Mouse (Mus musculus): ENCODE results near the gene Prc1. TPM values are rescaled to one million over a fixed set of nuclear protein-coding genes. Genes with fewer than 3 reads are reported as not detected.
A peak's percentile ranks its signal among the peaks of the same experiment; 100 is the strongest.

Gene Prc1
- 78.5 and 79.9 TPM in 2 replicates for polyA plus RNA-seq (2012; rRNA removed)
- polyA plus RNA-seq (2014; fragmentation: Nextera tagmentation; extraction: Ambion mirVana) = 109 and 111 TPM in 2 replicates

DNA sequence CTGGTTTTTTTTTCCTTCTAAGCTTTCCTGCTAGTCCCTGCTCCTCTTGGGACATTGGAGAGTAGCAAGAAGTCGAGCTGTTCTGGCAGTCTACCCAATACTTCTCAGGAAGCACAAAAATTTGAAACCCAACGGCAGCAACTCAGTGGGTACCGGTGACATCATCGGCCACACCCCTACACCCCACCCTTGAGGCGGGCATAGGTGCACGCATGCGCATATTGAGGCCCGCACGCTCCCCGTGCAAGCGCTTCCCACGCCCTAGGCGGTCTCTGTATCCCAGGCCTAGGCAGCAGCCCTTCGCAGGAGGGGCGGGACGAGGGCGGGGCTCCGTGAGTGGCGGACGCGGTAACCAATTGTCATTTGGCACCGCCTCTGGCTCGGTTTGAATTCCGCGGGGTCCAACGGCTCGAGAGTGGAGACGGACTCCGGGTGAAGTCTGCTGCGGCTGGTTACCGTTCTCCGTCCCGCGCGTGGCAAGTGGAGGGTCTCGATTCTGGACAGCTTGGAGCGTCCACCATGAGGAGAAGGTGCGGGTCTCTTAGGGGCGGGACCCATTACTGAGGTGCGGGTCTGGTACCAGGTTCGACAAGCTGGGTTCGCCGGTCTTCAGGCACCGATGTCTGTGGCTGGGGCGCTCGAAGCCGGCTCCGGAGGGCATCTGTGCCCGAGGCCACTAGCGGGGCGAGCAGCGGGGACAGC is at the start of gene Prc1:
Gene Prc1, plus strand, starts transcription at position 389 of the 702 bp plus-strand sequence.
- Histone ChIP-seq H3K9me3 (ENCODE audit: control insufficient read depth, low read length) (no peaks in the 10 kb centered on the region), H3K4me2 (replicated peaks; ENCODE audit: low read depth, low read length, severe bottlenecking) (peak within 1 kb of the TSS; percentile 71), H3K4me3 (replicated peaks; ENCODE audit: low read length) (peak within 1 kb of the TSS; percentile 87), H3K9ac (ENCODE audit: low read depth, low read length, severe bottlenecking) (peak within 1 kb of the TSS; percentile 77), H3K36me3 (ENCODE audit: control insufficient read depth, insufficient read depth, low read length) (peaks cover 37% of the 10 kb centered on the region), H3K4me1 (ENCODE audit: control insufficient read depth, insufficient read depth, low read length) (peaks cover 8% of the 10 kb centered on the region), H3K27me3 (ENCODE audit: control insufficient read depth, insufficient read depth, low read length) (no peaks in the 10 kb centered on the region), H3K27ac (replicated peaks; ENCODE audit: low read depth, low read length) (peak within 1 kb of the TSS; percentile 79)
- TF ChIP-seq POLR2A (IDR thresholded peaks at IDR 0.05; ENCODE audit: borderline replicate concordance, extremely low read depth, insufficient read depth, insufficient read length) = peak; percentile 48; the same call in 1 of the 2 replicates
- peak; percentile 99 for DNase-seq (ENCODE audit: low spot score)
- ATAC-seq (ENCODE audit: low FRiP score, low read depth) = peak; percentile 99
- WGBS = under 1% methylated on average over 52 of the region's 52 CpGs

DNA sequence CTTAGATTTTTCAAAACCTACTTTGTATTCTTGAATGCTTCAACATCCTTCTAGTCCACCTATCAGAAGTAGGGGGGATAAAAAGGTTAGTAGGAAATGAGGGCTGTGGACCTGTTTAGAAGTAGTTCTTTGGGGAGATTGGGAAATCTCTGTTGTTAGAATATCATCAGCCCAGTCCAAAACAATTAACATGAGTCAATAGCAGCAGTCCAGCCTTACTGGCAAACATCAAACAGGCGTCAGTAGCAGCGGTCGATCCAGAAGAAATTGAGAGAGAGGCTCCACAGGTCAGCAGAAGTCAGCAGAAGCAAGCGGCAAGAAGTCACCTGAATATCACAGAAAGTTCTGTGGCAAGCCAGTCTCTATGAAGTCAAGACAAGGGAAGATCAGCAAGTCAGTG is 49.4 kb upstream of the Prc1 start:
- no peak for DNase-seq (ENCODE audit: low spot score)
- no peak overlapping the region for H3K9ac ChIP-seq (ENCODE audit: low read depth, low read length, severe bottlenecking)
- H3K4me3 ChIP-seq (replicated peaks; ENCODE audit: low read length) = no peak overlapping the region
- no peak for ATAC-seq (ENCODE audit: low FRiP score, low read depth)
- no peak overlapping the region for H3K27ac ChIP-seq (replicated peaks; ENCODE audit: low read depth, low read length)
- H3K36me3 ChIP-seq (ENCODE audit: control insufficient read depth, insufficient read depth, low read length) = peaks cover 10% of the 10 kb centered on the region; the same call in 1 of the 2 replicates
- no peak for TF ChIP-seq POLR2A (IDR thresholded peaks at IDR 0.05; ENCODE audit: borderline replicate concordance, extremely low read depth, insufficient read depth, insufficient read length)
- H3K4me2 ChIP-seq (replicated peaks; ENCODE audit: low read depth, low read length, severe bottlenecking) = no peak overlapping the region
- 92% methylated on average over 4 of the region's 4 CpGs for WGBS
- H3K9me3 ChIP-seq (ENCODE audit: control insufficient read depth, low read length) = peaks cover 3% of the 10 kb centered on the region; the same call in 1 of the 2 replicates
- H3K4me1 ChIP-seq (ENCODE audit: control insufficient read depth, insufficient read depth, low read length) = no peaks in the 10 kb centered on the region
- no peaks in the 10 kb centered on the region for H3K27me3 ChIP-seq (ENCODE audit: control insufficient read depth, insufficient read depth, low read length)

DNA sequence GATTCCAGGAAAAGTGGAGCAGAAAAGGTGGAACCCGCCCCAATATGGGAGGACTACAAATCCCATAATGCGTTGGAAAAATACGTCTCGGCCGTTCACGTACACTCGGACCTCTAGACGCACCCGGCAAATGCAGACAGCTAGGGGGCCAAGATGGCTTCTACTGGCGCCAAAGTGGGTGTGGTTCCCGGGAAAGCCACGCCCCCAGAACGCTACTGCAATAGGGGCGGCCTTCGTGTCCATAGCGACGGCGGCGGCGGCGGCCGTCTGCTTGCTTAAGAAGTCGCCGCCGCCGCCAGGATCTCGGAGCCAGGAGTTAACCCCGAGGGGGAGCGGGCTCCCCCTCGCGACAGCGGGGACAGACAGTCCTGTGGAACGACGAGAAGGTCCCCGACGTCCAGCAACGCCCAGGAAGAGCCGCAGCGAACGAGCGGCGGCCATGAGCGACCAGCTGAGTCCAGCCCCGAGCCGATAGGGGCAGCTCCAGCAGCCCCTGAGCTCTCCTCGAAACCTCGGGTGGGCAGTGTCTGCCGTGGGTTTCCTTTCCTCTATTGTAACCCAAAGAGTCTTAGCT is 48.0 kb upstream of the Prc1 start, which contains the start of gene Ttll13:
Gene Ttll13, plus strand, starts transcription at position 229 of the 574 bp plus-strand sequence.
- H3K9ac ChIP-seq (ENCODE audit: low read depth, low read length, severe bottlenecking) = peak within 1 kb of the TSS; percentile 54; the same call in 1 of the 2 replicates
- peak; percentile 99 for ATAC-seq (ENCODE audit: low FRiP score, low read depth)
- H3K4me2 ChIP-seq (replicated peaks; ENCODE audit: low read depth, low read length, severe bottlenecking) = peak within 1 kb of the TSS; percentile 63
- no peaks in the 10 kb centered on the region for H3K4me1 ChIP-seq (ENCODE audit: control insufficient read depth, insufficient read depth, low read length)
- no peaks in the 10 kb centered on the region for H3K36me3 ChIP-seq (ENCODE audit: control insufficient read depth, insufficient read depth, low read length)
- DNase-seq (ENCODE audit: low spot score) = peak; percentile 98
- WGBS = under 1% methylated on average over 41 of the region's 48 CpGs
- no peaks in the 10 kb centered on the region for H3K27me3 ChIP-seq (ENCODE audit: control insufficient read depth, insufficient read depth, low read length)
- peak within 1 kb of the TSS; percentile 52 for H3K4me3 ChIP-seq (replicated peaks; ENCODE audit: low read length)
- 0 out of 2 replicates have a peak, but pooled peaks have one; percentile 44 for TF ChIP-seq POLR2A (IDR thresholded peaks at IDR 0.05; ENCODE audit: borderline replicate concordance, extremely low read depth, insufficient read depth, insufficient read length)
- H3K9me3 ChIP-seq (ENCODE audit: control insufficient read depth, low read length) = peaks cover 3% of the 10 kb centered on the region; the same call in 1 of the 2 replicates
- 0 out of 2 replicates have a peak within 1 kb of the TSS, but pooled peaks have one; percentile 53 for H3K27ac ChIP-seq (replicated peaks; ENCODE audit: low read depth, low read length)

GRCm38 (mm10) chr7:80246859-80247258 is 47.4 kb upstream of the Prc1 start:
- H3K9ac ChIP-seq (ENCODE audit: low read depth, low read length, severe bottlenecking) = no peak overlapping the region
- DNase-seq (ENCODE audit: low spot score) = no peak
- no peaks in the 10 kb centered on the region for H3K36me3 ChIP-seq (ENCODE audit: control insufficient read depth, insufficient read depth, low read length)
- no peak for TF ChIP-seq POLR2A (IDR thresholded peaks at IDR 0.05; ENCODE audit: borderline replicate concordance, extremely low read depth, insufficient read depth, insufficient read length)
- peaks cover 3% of the 10 kb centered on the region; the same call in 1 of the 2 replicates for H3K9me3 ChIP-seq (ENCODE audit: control insufficient read depth, low read length)
- peak overlapping the region; percentile 63 for H3K4me2 ChIP-seq (replicated peaks; ENCODE audit: low read depth, low read length, severe bottlenecking)
- no peak overlapping the region for H3K27ac ChIP-seq (replicated peaks; ENCODE audit: low read depth, low read length)
- H3K4me3 ChIP-seq (replicated peaks; ENCODE audit: low read length) = peak overlapping the region; percentile 52
- H3K4me1 ChIP-seq (ENCODE audit: control insufficient read depth, insufficient read depth, low read length) = no peaks in the 10 kb centered on the region
- WGBS = 68% methylated on average over 7 of the region's 7 CpGs
- ATAC-seq (ENCODE audit: low FRiP score, low read depth) = no peak
- H3K27me3 ChIP-seq (ENCODE audit: control insufficient read depth, insufficient read depth, low read length) = no peaks in the 10 kb centered on the region

GRCm38 (mm10) chr7:80252437-80252836 is 41.8 kb upstream of the Prc1 start:
- no peak for DNase-seq (ENCODE audit: low spot score)
- H3K4me3 ChIP-seq (replicated peaks; ENCODE audit: low read length) = no peak overlapping the region
- no peak for ATAC-seq (ENCODE audit: low FRiP score, low read depth)
- no peaks in the 10 kb centered on the region for H3K36me3 ChIP-seq (ENCODE audit: control insufficient read depth, insufficient read depth, low read length)
- H3K9me3 ChIP-seq (ENCODE audit: control insufficient read depth, low read length) = no peaks in the 10 kb centered on the region
- H3K27me3 ChIP-seq (ENCODE audit: control insufficient read depth, insufficient read depth, low read length) = no peaks in the 10 kb centered on the region
- no peak overlapping the region for H3K27ac ChIP-seq (replicated peaks; ENCODE audit: low read depth, low read length)
- no peak overlapping the region for H3K9ac ChIP-seq (ENCODE audit: low read depth, low read length, severe bottlenecking)
- H3K4me2 ChIP-seq (replicated peaks; ENCODE audit: low read depth, low read length, severe bottlenecking) = no peak overlapping the region
- 79% methylated on average over 7 of the region's 7 CpGs for WGBS
- H3K4me1 ChIP-seq (ENCODE audit: control insufficient read depth, insufficient read depth, low read length) = no peaks in the 10 kb centered on the region
- TF ChIP-seq POLR2A (IDR thresholded peaks at IDR 0.05; ENCODE audit: borderline replicate concordance, extremely low read depth, insufficient read depth, insufficient read length) = no peak

Measured in limb, embryonic 14.5 days (tissue).